Mouse (Mus musculus): ENCODE results near the gene L3mbtl3.
A peak's percentile ranks its signal among the peaks of the same experiment; 100 is the strongest.

Gene L3mbtl3

DNA sequence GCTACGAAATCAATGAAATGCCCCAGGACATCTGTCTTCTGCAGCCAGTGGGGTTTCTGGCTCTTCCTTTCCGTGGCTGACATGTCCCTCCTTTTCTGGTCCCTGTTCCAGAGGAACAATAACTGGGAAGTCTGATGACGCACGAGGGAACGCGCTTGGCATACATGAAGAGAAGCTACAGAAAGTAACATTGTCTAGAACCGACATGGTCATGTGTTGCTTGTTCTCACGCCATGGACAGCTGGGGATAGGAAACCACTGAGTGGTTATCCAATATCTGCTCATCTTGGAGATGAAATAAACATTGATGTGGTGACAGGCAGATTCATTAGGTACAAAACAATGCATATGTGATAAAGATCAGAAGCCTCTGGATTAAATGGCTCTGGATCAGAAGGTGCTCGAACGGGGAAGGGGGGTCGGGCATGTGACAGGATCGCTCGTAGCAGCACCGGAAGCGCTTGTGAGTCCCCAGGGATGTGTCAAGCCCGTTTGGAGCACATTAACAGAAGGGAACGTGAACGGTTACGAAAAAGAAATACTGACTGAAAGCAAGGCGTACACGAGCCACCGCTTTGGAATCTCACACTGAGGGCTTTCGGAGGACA lies 37.8 kb downstream of the L3mbtl3 start:
- no peak for DNase-seq (ENCODE audit: low spot score in 2 of 2)

DNA sequence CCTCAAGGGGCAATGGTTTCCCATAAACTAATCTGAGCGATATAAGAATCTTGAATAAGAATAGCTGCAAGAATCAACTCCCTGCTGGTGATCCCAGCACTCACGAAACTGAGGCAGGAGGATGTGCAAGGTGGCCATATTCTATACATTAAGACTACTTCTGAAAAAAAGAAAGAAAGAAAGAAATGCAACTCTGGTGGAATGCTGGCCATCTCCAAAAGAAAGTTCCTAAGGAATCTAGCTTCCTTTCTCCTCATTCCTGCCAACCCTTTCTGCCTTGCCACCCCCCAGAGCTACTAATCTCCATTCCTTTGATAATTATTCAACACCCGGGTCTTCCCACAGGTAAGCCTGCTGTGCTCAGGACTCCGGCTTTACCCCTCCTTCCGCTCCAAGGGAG lies 41.8 kb downstream of the L3mbtl3 start:
- no peak for DNase-seq (ENCODE audit: low spot score in 2 of 2)

DNA sequence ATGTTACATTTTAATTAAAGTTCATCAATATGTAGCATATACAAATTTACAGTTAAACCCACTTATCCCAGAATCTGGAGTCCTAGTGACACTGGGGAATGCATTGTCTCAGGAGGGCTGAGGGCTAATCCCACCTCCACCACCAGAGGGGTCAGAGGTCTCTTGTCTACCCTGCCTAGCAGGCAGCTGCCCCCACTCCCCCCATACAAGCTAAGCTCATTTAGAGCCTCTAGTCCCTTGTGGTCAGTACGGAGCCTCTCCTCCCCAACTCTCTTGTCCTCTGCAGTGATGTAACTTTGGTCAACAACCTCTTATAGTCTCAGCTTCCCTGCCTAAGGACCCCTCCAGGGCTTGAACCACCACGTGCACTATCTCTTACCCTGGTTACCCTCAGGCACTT lies 43.0 kb downstream of the L3mbtl3 start:
- no peak for DNase-seq (ENCODE audit: low spot score in 2 of 2)

- DNase-seq (ENCODE audit: low spot score in 2 of 2), result no peak
These were observed 46.9 kb downstream of the L3mbtl3 start for GRCm38 (mm10) chr10:26328843-26329242.

DNA sequence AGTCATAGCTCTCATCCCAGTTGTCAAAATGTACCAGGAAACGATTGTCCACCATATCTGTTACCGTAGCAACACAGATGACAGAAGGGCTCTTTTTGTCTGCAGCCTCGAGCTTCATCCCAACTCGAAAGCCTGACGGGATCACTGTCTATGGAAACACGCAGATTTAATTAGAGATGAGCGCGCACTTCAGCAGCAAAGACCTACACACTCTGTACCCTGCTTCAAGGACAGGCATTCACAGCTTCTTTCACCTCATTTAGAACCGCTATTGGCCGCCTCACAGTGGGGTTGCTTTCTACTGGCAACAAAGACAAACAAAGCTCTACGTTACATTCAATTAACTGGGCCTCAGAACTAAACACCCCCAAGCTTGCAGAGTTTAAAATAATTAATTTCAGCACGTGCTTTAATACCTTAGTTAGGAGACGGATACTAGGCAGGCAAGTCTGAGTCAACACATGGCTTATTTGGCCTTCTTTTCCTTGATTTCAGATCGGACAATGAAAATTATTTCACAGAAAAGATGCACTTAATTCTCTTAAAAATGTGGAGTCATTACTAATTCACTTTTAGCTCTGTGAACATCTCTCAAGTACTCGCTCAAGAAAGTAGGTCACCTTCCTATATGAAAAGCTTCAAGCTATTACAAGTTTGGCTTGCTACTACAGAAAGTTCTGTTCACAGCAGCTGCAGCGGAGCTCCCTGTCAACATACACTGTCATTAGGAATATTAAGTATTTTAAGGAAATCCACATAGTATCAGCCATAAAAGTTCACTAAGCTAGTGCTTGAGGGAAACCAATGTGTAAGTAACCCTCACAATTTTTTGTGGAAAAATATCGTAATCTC lies 47.9 kb downstream of the L3mbtl3 start:
- DNase-seq (ENCODE audit: low spot score in 2 of 2), result no peak

GRCm38 (mm10) chr10:26327291-26327690 lies 48.5 kb downstream of the L3mbtl3 start:
- DNase-seq (ENCODE audit: low spot score in 2 of 2), result no peak

DNA sequence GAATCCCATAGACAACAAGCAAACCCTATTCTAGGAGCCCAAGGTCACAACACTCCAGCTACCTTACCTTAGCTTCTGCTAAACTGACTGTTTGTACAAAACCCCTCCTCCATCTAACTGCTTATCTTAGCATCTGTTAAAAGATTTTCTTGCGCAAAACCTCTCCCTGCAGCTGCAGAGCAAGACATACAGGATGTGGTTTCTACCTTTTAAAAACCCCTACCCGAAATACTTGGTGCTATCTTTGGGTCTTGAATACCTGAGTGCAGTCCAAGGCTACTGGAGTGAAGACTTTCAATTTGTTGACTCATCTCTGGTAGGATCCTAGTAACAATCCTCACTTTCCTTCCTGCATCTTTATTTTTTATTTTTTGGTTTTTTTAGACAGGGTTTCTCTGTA lies 50.5 kb downstream of the L3mbtl3 start:
- DNase-seq (ENCODE audit: low spot score in 2 of 2), result no peak

GRCm38 (mm10) chr10:26322344-26323051 lies 53.3 kb downstream of the L3mbtl3 start:
- no peak for DNase-seq (ENCODE audit: low spot score in 2 of 2)

GRCm38 (mm10) chr10:26320679-26321078 lies 55.1 kb downstream of the L3mbtl3 start:
- no peak for DNase-seq (ENCODE audit: low spot score in 2 of 2)

GRCm38 (mm10) chr10:26314327-26314726 lies 61.4 kb downstream of the L3mbtl3 start:
- DNase-seq (ENCODE audit: low spot score in 2 of 2), result peak in 1 of 2 experiments; percentile 45

- DNase-seq (ENCODE audit: low spot score in 2 of 2), result no peak
These were observed 72.3 kb downstream of the L3mbtl3 start for GRCm38 (mm10) chr10:26303485-26303884.

- DNase-seq (ENCODE audit: low spot score in 2 of 2), result no peak
These were observed 73.4 kb downstream of the L3mbtl3 start for GRCm38 (mm10) chr10:26302336-26302735.

DNA sequence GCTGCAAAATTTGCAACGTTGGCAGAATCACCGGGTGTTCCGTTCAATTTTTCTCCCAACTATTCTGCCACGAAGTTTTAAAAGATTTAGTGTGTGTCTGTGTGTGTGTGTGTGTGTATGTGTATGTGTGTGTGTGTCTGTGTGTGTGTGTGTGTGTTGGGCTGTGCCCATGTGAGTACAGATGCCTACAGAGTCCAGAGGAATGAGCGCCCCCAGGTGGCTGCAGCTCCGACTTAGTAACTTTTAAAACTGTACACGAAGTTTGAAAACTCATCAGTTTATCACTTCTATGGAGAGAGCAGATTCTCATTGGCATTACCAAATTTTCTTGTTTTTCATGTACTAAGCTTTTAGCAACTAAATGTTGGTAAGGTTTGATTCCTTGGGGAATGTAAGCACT lies 78.1 kb downstream of the L3mbtl3 start:
- no peak for DNase-seq (ENCODE audit: low spot score in 2 of 2)

- peak; percentile 51 to 75 for DNase-seq (ENCODE audit: low spot score in 2 of 2)
These were observed 78.6 kb downstream of the L3mbtl3 start for GRCm38 (mm10) chr10:26297200-26297599.

- DNase-seq (ENCODE audit: low spot score in 2 of 2), result peak; percentile 11 to 30
These were observed 88.6 kb downstream of the L3mbtl3 start for GRCm38 (mm10) chr10:26287136-26287535.

DNA sequence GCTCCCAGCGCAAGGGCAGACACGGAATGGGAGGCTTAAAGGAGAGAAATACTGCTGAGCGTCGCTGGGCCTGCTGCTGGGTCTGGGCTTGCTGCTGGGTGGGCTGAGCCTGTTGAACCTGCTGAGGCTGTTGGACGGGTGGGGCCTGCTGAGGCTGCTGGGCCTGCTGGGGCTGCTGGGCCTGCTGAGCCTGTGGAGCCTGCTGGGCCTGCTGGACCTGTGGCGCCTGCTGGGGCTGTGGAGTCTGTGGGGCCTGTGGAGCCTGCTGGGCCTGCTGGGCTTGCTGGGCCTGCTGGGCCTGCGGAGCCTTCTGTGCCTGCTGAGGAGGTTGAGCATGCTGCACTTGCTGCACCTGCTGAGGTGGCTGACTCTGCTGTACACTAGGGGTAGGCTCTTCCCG lies 95.8 kb downstream of the L3mbtl3 start:
- DNase-seq (ENCODE audit: low spot score in 2 of 2), result no peak

- DNase-seq (ENCODE audit: low spot score in 2 of 2), result no peak
These were observed 100.4 kb downstream of the L3mbtl3 start for GRCm38 (mm10) chr10:26275414-26275813.

DNA sequence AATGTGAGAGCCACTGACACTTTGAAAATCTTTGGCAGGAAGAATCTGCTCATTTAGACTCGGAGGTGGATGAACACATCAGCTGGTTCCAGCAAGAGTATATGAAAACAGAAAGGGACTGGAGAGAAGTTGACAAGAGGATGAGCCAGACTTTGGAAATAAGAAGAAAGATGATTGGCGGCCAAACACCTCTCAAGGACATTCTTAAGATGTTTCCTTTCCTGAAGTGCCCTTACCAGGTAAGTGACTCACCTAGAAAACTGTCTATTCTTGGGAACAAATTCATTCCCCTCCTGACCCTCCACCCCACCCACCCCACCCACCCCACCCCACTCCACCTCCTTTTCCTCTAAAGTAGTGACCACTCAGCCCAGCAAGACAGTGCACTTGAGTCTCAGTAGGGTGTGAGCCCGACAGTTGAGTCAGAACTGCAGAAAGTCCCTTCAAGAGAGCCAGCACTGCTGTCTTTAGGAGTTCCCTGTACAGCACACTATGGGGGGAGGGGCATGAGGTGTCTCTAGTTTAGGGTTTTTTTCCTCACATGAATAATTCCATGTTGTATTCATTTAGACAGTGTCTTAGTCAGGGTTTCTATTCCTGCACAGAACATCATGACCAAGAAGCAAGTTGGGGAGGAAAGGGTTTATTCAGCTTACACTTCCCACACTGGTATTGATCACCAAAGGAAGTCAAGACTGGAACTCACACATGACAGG lies 111.9 kb downstream of the L3mbtl3 start:
- no peak for DNase-seq (ENCODE audit: low spot score in 2 of 2)

GRCm38 (mm10) chr10:26259908-26260307 lies 115.9 kb downstream of the L3mbtl3 start:
- no peak for DNase-seq (ENCODE audit: low spot score in 2 of 2)

DNA sequence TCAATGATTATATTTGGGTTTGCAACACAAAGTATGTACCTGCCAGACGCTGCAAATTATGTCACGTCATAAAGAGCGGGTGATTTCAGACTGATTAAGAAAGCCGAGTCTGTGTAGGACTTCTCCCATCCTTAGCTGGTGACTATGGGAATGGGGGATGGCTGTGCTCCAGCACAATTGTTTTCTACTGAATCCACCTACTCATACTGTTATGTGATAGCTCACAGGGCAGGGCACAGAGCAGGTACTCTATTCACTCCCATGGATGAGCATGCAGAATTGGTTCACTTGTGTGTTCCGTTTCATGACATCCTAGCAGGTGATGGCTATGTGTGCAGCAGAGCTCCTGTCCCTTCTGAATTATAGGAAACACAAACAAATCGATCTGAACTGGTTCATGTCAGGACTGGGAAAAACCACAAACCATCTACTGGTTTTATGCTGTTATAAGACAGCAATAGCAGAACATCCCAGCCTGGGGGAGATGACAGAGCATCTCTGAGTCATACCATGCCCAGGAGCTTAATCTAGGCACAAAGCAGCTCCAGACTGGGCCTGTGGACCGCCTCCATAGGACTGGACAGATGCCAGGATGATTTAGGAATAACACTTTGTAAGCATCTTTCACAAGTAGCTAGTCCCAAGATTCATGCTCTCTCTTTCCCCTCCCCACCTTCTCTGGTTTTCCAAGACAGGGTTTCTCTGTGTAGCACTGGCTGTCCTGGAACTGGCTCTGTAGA lies 126.2 kb downstream of the L3mbtl3 start:
- peak; percentile 71 to 83 for DNase-seq (ENCODE audit: low spot score in 2 of 2)

GRCm38 (mm10) chr10:26244466-26244865 lies 131.3 kb downstream of the L3mbtl3 start:
- no peak for DNase-seq (ENCODE audit: low spot score in 2 of 2)

Measured in left cerebral cortex, adult 9 months (tissue).